Mouse (Mus musculus) natural killer cell, adult 2 months (primary cell): ENCODE measurements at regions not wholly inside any gene's neighbourhood (a gene's known extent, or its start where the extent isn't known, plus 50 kb on each side); places are given as distances from the start of the nearest gene placed in this dataset.

ENCODE experiments used
- DNase-seq, 2 experiments: peaks; one replicate each; pipeline ENCODE4 v3.0.0; 2022; ENCODE audit warnings: low spot score in 2 of 2

- no peak for DNase-seq
Observed at GRCm38 (mm10) chr17:64382894-64383293, 51.2 kb upstream of the Pja2 start.

- DNase-seq: no peak
Observed at GRCm38 (mm10) chr17:64383600-64383999, 51.9 kb upstream of the Pja2 start.

GRCm38 (mm10) chr17:64390349-64390748 lies 58.6 kb upstream of the Pja2 start:
- DNase-seq: no peak

- DNase-seq: no peak
Observed at GRCm38 (mm10) chr17:64397254-64397897, 65.7 kb upstream of the Pja2 start.

- DNase-seq: no peak
Observed at GRCm38 (mm10) chr17:64398114-64398692, 66.5 kb upstream of the Pja2 start.

GRCm38 (mm10) chr17:64398708-64399107 lies 67.0 kb upstream of the Pja2 start:
- DNase-seq: no peak

GRCm38 (mm10) chr17:64406742-64407254 lies 75.1 kb upstream of the Pja2 start:
- no peak for DNase-seq

GRCm38 (mm10) chr17:64407255-64408011 lies 75.7 kb upstream of the Pja2 start:
- DNase-seq: no peak

GRCm38 (mm10) chr17:64425811-64426210 lies 94.1 kb upstream of the Pja2 start:
- no peak for DNase-seq

- no peak for DNase-seq
Observed at GRCm38 (mm10) chr17:64426536-64426935, 94.8 kb upstream of the Pja2 start.

- no peak for DNase-seq
Observed at GRCm38 (mm10) chr17:64439571-64439970, 107.9 kb upstream of the Pja2 start.

GRCm38 (mm10) chr17:64454736-64455135 lies 123.0 kb upstream of the Pja2 start:
- DNase-seq: no peak

- no peak for DNase-seq
Observed at GRCm38 (mm10) chr17:64466273-64466672, 134.3 kb upstream of the Man2a1 start.

GRCm38 (mm10) chr17:64466746-64467145 lies 133.8 kb upstream of the Man2a1 start:
- DNase-seq: no peak

- DNase-seq: no peak
Observed at GRCm38 (mm10) chr17:64467297-64467696, 133.2 kb upstream of the Man2a1 start.

GRCm38 (mm10) chr17:64469754-64470400 lies 130.7 kb upstream of the Man2a1 start:
- DNase-seq: no peak

GRCm38 (mm10) chr17:64480607-64481038 lies 119.9 kb upstream of the Man2a1 start:
- no peak for DNase-seq

GRCm38 (mm10) chr17:64484835-64485234 lies 115.7 kb upstream of the Man2a1 start:
- DNase-seq: no peak

- DNase-seq: no peak
Observed at GRCm38 (mm10) chr17:64489769-64490335, 110.7 kb upstream of the Man2a1 start.

GRCm38 (mm10) chr17:64490664-64491063 lies 109.9 kb upstream of the Man2a1 start:
- no peak for DNase-seq

- DNase-seq: no peak
Observed at GRCm38 (mm10) chr17:64491922-64492353, 108.6 kb upstream of the Man2a1 start.
